Comparison of ENCODE assay signal across 17 mouse cellular contexts in genomic region chr11:89181471-89181870, GRCm38 (mm10).
"Had no signal": no experiment of that assay in that cellular context is flagged by ENCODE, and none has a peak within 500 bp of the region (broad histone marks: within the 10 kb centered on the region; RNA-seq: fewer than 3 reads in every experiment).

No protein-coding gene starts in this region.

- DNase-seq: liver; liver, embryonic 13.5 days; liver, postnatal 0 days; right cerebral cortex, postnatal 25 days; right cerebral cortex, postnatal 4 days; spleen, adult 18-20 months; thymus, adult 18-20 months; thymus, postnatal 14 days; thymus, postnatal 36 days had no signal

- H3K36me3 ChIP-seq: liver, embryonic 13.5 days; liver, embryonic 15.5 days; midbrain, embryonic 13.5 days; midbrain, embryonic 15.5 days; neural tube, embryonic 12.5 days had no signal

- H3K27me3 ChIP-seq: midbrain, embryonic 13.5 days; midbrain, embryonic 15.5 days; neural tube, embryonic 12.5 days had no signal

- H3K9ac ChIP-seq: liver, embryonic 13.5 days; liver, embryonic 15.5 days; liver, postnatal 0 days; midbrain, embryonic 13.5 days; midbrain, embryonic 15.5 days; neural tube, embryonic 12.5 days had no signal

- H3K4me1 ChIP-seq: liver, embryonic 13.5 days; liver, embryonic 15.5 days; megakaryocyte, embryonic 14.5 days had no signal

- ATAC-seq: liver, postnatal 0 days; midbrain, embryonic 13.5 days; midbrain, embryonic 15.5 days had no signal

- H3K27ac ChIP-seq: liver, embryonic 13.5 days; liver, embryonic 15.5 days; macrophage; midbrain, embryonic 13.5 days; midbrain, embryonic 15.5 days; neural tube, embryonic 12.5 days had no signal

- H3K4me2 ChIP-seq: liver, embryonic 11.5 days; liver, embryonic 13.5 days; liver, embryonic 15.5 days; midbrain, embryonic 11.5 days; midbrain, embryonic 13.5 days; midbrain, embryonic 15.5 days; neural tube, embryonic 12.5 days had no signal

- H3K4me3 ChIP-seq: liver, embryonic 13.5 days; liver, embryonic 15.5 days; megakaryocyte, embryonic 14.5 days; midbrain, embryonic 13.5 days; midbrain, embryonic 15.5 days; neural tube, embryonic 12.5 days had no signal

- H3K9me3 ChIP-seq: liver, embryonic 13.5 days; liver, embryonic 15.5 days; midbrain, embryonic 13.5 days; midbrain, embryonic 15.5 days; neural tube, embryonic 12.5 days had no signal
